Mouse (Mus musculus) liver, postnatal 0 days (tissue): Measurements from ENCODE around the gene Cmpk2. TPM values are rescaled to one million over a fixed set of nuclear protein-coding genes. Genes with fewer than 3 reads are reported as not detected.

Source experiments
- ATAC-seq: fragments of 200-750 bp; cut with Nextera tagmentation; 2 replicates; pipeline ENCODE4 v1.8.0; 2017; ENCODE audit warnings: mild to moderate bottlenecking, moderate library complexity
- DNase-seq: peaks from one replicate; pipeline ENCODE4 v3.0.0-alpha.2; 2016
- H3K27ac ChIP-seq: fragments of 300-500 bp; sonication (generic); 2 replicates; pipeline ENCODE4 v1.5.1; 2014; ENCODE audit warnings: antibody characterized with exemption, moderate library complexity, mild to moderate bottlenecking, low read depth
- H3K27me3 ChIP-seq: fragments of 300-500 bp; sonication (generic); 2 replicates; pipeline ENCODE4 v1.6.1; 2014; ENCODE audit warnings: low read length, control low read depth, mixed read lengths; ENCODE audit not compliant: insufficient read depth
- H3K36me3 ChIP-seq: fragments of 300-500 bp; sonication (generic); replicated peaks from 2 replicates; pipeline ENCODE4 v1.6.1; 2014; ENCODE audit warnings: mild to moderate bottlenecking, control low read depth, low read length, moderate library complexity, mixed read lengths; ENCODE audit not compliant: insufficient read depth
- H3K4me1 ChIP-seq: fragments of 300-500 bp; sonication (generic); 2 replicates; pipeline ENCODE4 v1.6.1; 2014; ENCODE audit warnings: antibody characterized with exemption, mild to moderate bottlenecking, control low read depth; ENCODE audit not compliant: insufficient read depth
- H3K4me2 ChIP-seq: fragments of 300-500 bp; sonication (generic); 2 replicates; pipeline ENCODE4 v1.6.1; 2014; ENCODE audit warnings: low read depth, mild to moderate bottlenecking, low read length, moderate library complexity, mixed read lengths
- H3K4me3 ChIP-seq: fragments of 300-500 bp; sonication (generic); 2 replicates; pipeline ENCODE4 v1.5.1; 2014; ENCODE audit warnings: low read depth, low read length
- H3K9ac ChIP-seq: fragments of 300-500 bp; sonication (generic); replicated peaks from 2 replicates; pipeline ENCODE4 v1.6.1; 2014; ENCODE audit warnings: mild to moderate bottlenecking, moderate library complexity
- H3K9me3 ChIP-seq: fragments of 300-500 bp; sonication (generic); 2 replicates; pipeline ENCODE4 v1.6.1; 2016; ENCODE audit warnings: mild to moderate bottlenecking, control low read depth, low read length, mixed read lengths
- CTCF ChIP-seq: sonication (generic); IDR thresholded peaks from 2 replicates; pipeline ENCODE4 v1.5.1; 2016; ENCODE audit warnings: antibody characterized with exemption, low read depth
- EP300 ChIP-seq: IDR thresholded peaks from 2 replicates; pipeline ENCODE4 v1.6.1; 2016; ENCODE audit warnings: antibody characterized with exemption, low read depth, mild to moderate bottlenecking
- WGBS: fragments of 180-500 bp; shearing (Covaris S2); extraction: QIAGEN DNeasy Blood & Tissue Kit; methylation state at CpG from one replicate; pipeline ENCODE4 v1.1.7; 2014; ENCODE audit not compliant: insufficient replicate concordance; 5-methylcytosine and 5-hydroxymethylcytosine counted together
- polyA plus RNA-seq: library from polyadenylated mRNA; unstranded; fragments of >200 nt; fragmentation: Nextera tagmentation; extraction: Ambion mirVana; gene quantifications from 2 replicates; pipeline ENCODE4 v1.2.1, GENCODE M21; 2015

Cmpk2 gene
- polyA plus RNA-seq, 1 experiment from 2014 or later = 12.8 TPM

- H3K9ac ChIP-seq = no peak overlapping the region
- no peaks in the 10 kb centered on the region for H3K36me3 ChIP-seq
- no peaks in the 10 kb centered on the region for H3K4me1 ChIP-seq
- no peaks in the 10 kb centered on the region for H3K27me3 ChIP-seq
- no peak overlapping the region for H3K27ac ChIP-seq
- no peak overlapping the region for H3K4me2 ChIP-seq
- H3K4me3 ChIP-seq = no peak overlapping the region
- TF ChIP-seq CTCF = no peak
- TF ChIP-seq EP300 = no peak
- ATAC-seq (no peak), DNase-seq (peak; percentile 17)
- no peaks in the 10 kb centered on the region for H3K9me3 ChIP-seq
- WGBS = 57% methylated on average over 3 of the region's 3 CpGs
Measured at GRCm38 (mm10) chr12:26524943-26525697, 56.1 kb downstream of the Cmpk2 start.

- H3K9ac ChIP-seq = no peak overlapping the region
- TF ChIP-seq EP300 = no peak
- no peak for TF ChIP-seq CTCF
- WGBS = 62% methylated on average over 5 of the region's 5 CpGs
- H3K27ac ChIP-seq = no peak overlapping the region
- no peak overlapping the region for H3K4me3 ChIP-seq
- H3K36me3 ChIP-seq = no peaks in the 10 kb centered on the region
- ATAC-seq = no peak
- H3K4me1 ChIP-seq = no peaks in the 10 kb centered on the region
- H3K9me3 ChIP-seq = no peaks in the 10 kb centered on the region
- H3K4me2 ChIP-seq = no peak overlapping the region
- H3K27me3 ChIP-seq = no peaks in the 10 kb centered on the region
- no peak for DNase-seq
Measured at GRCm38 (mm10) chr12:26525698-26526026, 56.7 kb downstream of the Cmpk2 start.

Other genes starting within 250 kb of the Cmpk2 start
- gene Rnf144a, start 54.0 kb upstream of the Cmpk2 start, polyA plus RNA-seq = 3.1 and 3.2 TPM in 2 replicates
- gene Rsad2, start 12.8 kb upstream of the Cmpk2 start, polyA plus RNA-seq = 52.5 and 62.2 TPM in 2 replicates